Mouse (Mus musculus) urinary bladder, postnatal 14 days (tissue): ENCODE data around the gene Car4.

ENCODE experiments used
- DNase-seq: peaks from one replicate; pipeline ENCODE4 v3.0.0; 2021; ENCODE audit warnings: low spot score

Car4 gene

GRCm38 (mm10) chr11:85003566-85003965 is 46.0 kb downstream of the Car4 start:
- DNase-seq, result no peak

GRCm38 (mm10) chr11:85013121-85013520 is 55.5 kb downstream of the Car4 start:
- DNase-seq, result no peak
